ENCODE assay signal across 9 mouse cellular contexts in genomic region chr9:75624983-75625555, GRCm38 (mm10). TPM values are rescaled to one million over a fixed set of nuclear protein-coding genes. Genes with fewer than 3 reads are reported as not detected.
DNase-seq lines count a peak whose midpoint lies in the region; ATAC-seq and TF ChIP-seq lines count a peak whose summit lies in the region.
"Had no signal": no experiment of that assay in that cellular context is flagged by ENCODE, and none has a peak within 500 bp of the region (broad histone marks: within the 10 kb centered on the region; RNA-seq: fewer than 3 reads in every experiment).

No protein-coding gene starts in this region.

- DNase-seq in thymus, adult 2 months, result no peak
- DNase-seq in thymus, postnatal 14 days, result no peak
- no peak for DNase-seq in stomach, postnatal 0 days (ENCODE audit: low spot score)
- DNase-seq in layer of hippocampus, adult 9-11 months, result no peak
- DNase-seq in left cerebral cortex, adult 8-10 months (ENCODE audit: low spot score in 2 of 2), result no peak

- no peak for ATAC-seq in erythroblast, adult 5-6 weeks (replicated peaks; ENCODE audit: low FRiP score, poor library complexity, severe bottlenecking)
- peak; percentile 74 for ATAC-seq in limb, embryonic 13.5 days (ENCODE audit: low FRiP score, low read depth)
- ATAC-seq in stomach, postnatal 0 days (ENCODE audit: low FRiP score, low TSS enrichment), result peak; percentile 72

- TF ChIP-seq CTCF in thymus, adult 2 months (IDR thresholded peaks at IDR 0.05; ENCODE audit: borderline replicate concordance, control insufficient read depth, extremely low read depth, insufficient read depth, low read length, poor library complexity), result no peak
- no peak for TF ChIP-seq CTCF in stomach, postnatal 0 days (IDR thresholded peaks at IDR 0.05; ENCODE audit: low read depth)

- no peak for TF ChIP-seq EP300 in stomach, postnatal 0 days (optimal IDR thresholded peaks at IDR 0.05)

- H3K9me3 ChIP-seq in erythroblast, embryonic 14.5 days (ENCODE audit: control insufficient read depth, low read length), result no peaks in the 10 kb centered on the region; the same call in 1 of the 2 replicates
- H3K9me3 ChIP-seq in limb, embryonic 13.5 days, result no peaks in the 10 kb centered on the region
- no peaks in the 10 kb centered on the region for H3K9me3 ChIP-seq in stomach, postnatal 0 days (ENCODE audit: control insufficient read depth, low read length)

- H3K9ac ChIP-seq in limb, embryonic 13.5 days, result peak overlapping the region; percentile 92
- H3K9ac ChIP-seq in stomach, postnatal 0 days (ENCODE audit: low read length), result peak overlapping the region; percentile 92

- H3K27me3 ChIP-seq in erythroblast, embryonic 14.5 days (ENCODE audit: control insufficient read depth), result peaks cover 20% of the 10 kb centered on the region
- peaks cover 2% of the 10 kb centered on the region; the same call in 1 of the 2 replicates for H3K27me3 ChIP-seq in thymus, adult 2 months (ENCODE audit: control insufficient read depth, insufficient read depth, low read length)
- no peaks in the 10 kb centered on the region for H3K27me3 ChIP-seq in limb, embryonic 13.5 days
- H3K27me3 ChIP-seq in stomach, postnatal 0 days (ENCODE audit: control insufficient read depth, insufficient read depth, low read length), result no peaks in the 10 kb centered on the region

- H3K27ac ChIP-seq in thymus, adult 2 months (ENCODE audit: control insufficient read depth, insufficient read depth, low read length), result no peak overlapping the region
- peak overlapping the region; percentile 83 for H3K27ac ChIP-seq in limb, embryonic 13.5 days
- peak overlapping the region; percentile 86 for H3K27ac ChIP-seq in stomach, postnatal 0 days (replicated peaks)

- H3K36me3 ChIP-seq in erythroblast, embryonic 14.5 days (ENCODE audit: control insufficient read depth), result no peaks in the 10 kb centered on the region
- H3K36me3 ChIP-seq in thymus, adult 2 months (ENCODE audit: control insufficient read depth, insufficient read depth, low read length), result no peaks in the 10 kb centered on the region
- no peaks in the 10 kb centered on the region for H3K36me3 ChIP-seq in limb, embryonic 13.5 days
- no peaks in the 10 kb centered on the region for H3K36me3 ChIP-seq in stomach, postnatal 0 days (ENCODE audit: control insufficient read depth, insufficient read depth, low read length)

- peaks cover 3% of the 10 kb centered on the region for H3K4me1 ChIP-seq in erythroblast, embryonic 14.5 days (ENCODE audit: control insufficient read depth)
- no peaks in the 10 kb centered on the region for H3K4me1 ChIP-seq in thymus, adult 2 months (replicated peaks; ENCODE audit: control insufficient read depth, insufficient read depth, low read length)
- peaks cover 16% of the 10 kb centered on the region; the same call in 1 of the 2 replicates for H3K4me1 ChIP-seq in limb, embryonic 13.5 days
- H3K4me1 ChIP-seq in stomach, postnatal 0 days (replicated peaks; ENCODE audit: control insufficient read depth, insufficient read depth), result no peaks in the 10 kb centered on the region

- 25% methylated on average over 18 of the region's 18 CpGs for WGBS in thymus, adult 2 months
- WGBS in limb, embryonic 13.5 days, result 15% methylated on average over 18 of the region's 18 CpGs
- WGBS in stomach, postnatal 0 days, result 16% methylated on average over 18 of the region's 18 CpGs

- peak overlapping the region; percentile 55 for H3K4me3 ChIP-seq in erythroblast, embryonic 14.5 days (replicated peaks)
- H3K4me3 ChIP-seq in thymus, adult 2 months (ENCODE audit: control insufficient read depth, insufficient read depth, low read length), result peak overlapping the region; percentile 72
- peak overlapping the region; percentile 80 for H3K4me3 ChIP-seq in limb, embryonic 13.5 days
- H3K4me3 ChIP-seq in stomach, postnatal 0 days (ENCODE audit: low read depth, low read length), result peak overlapping the region; percentile 76

- TF ChIP-seq POLR2A in thymus, adult 2 months (IDR thresholded peaks at IDR 0.05; ENCODE audit: control insufficient read depth, extremely low read depth, insufficient read depth, low read length, poor library complexity), result no peak

- H3K4me2 ChIP-seq in limb, embryonic 13.5 days (replicated peaks), result peak overlapping the region; percentile 83
- peak overlapping the region; percentile 86 for H3K4me2 ChIP-seq in stomach, postnatal 0 days (replicated peaks; ENCODE audit: low read depth)

RNA-seq across cellular contexts. Expression of gene Lysmd2, which starts 0.5 kb away (rescaled TPM):
- not detected in 2 replicates for polyA plus RNA-seq in erythroblast, embryonic 14.5 days (2012)
- 2.9 TPM in 1 of 2 replicates, not detected in the other for total RNA-seq in erythroblast, adult 5-6 weeks (2015; ENCODE audit: low replicate concordance)
- 2.1 TPM in 1 of 2 replicates, not detected in the other for total RNA-seq in erythroblast, adult 5-6 weeks (2017; ENCODE audit: low replicate concordance)
- 13.6 and 16.4 TPM in 2 replicates for polyA plus RNA-seq in thymus, adult 2 months (2012; rRNA removed)
- 36.7 and 38.3 TPM in 2 replicates for polyA plus RNA-seq in limb, embryonic 13.5 days (2015; fragmentation: Nextera tagmentation; extraction: Ambion mirVana)
- 30.3 and 32.2 TPM in 2 replicates for polyA plus RNA-seq in stomach, postnatal 0 days (2015; fragmentation: Nextera tagmentation; extraction: Ambion mirVana)
- 10 to 100 TPM; 50.8 to 57.7 (median 55.5) TPM for total RNA-seq in left cerebral cortex, adult 8-10 months (2022)
- total RNA-seq: MEL had no signal

RNA-seq across cellular contexts. Expression of gene Tmod2, which starts 13.9 kb away (rescaled TPM):
- not detected in 2 replicates for polyA plus RNA-seq in erythroblast, embryonic 14.5 days (2012)
- not detected in 2 replicates for total RNA-seq in erythroblast, adult 5-6 weeks (2015; ENCODE audit: low replicate concordance)
- total RNA-seq in erythroblast, adult 5-6 weeks (2017; ENCODE audit: low replicate concordance), result not detected in 2 replicates
- polyA plus RNA-seq in thymus, adult 2 months (2012; rRNA removed), result 0.20 and 0.26 TPM in 2 replicates
- 26.5 and 27.7 TPM in 2 replicates for polyA plus RNA-seq in limb, embryonic 13.5 days (2015; fragmentation: Nextera tagmentation; extraction: Ambion mirVana)
- polyA plus RNA-seq in stomach, postnatal 0 days (2015; fragmentation: Nextera tagmentation; extraction: Ambion mirVana), result 11.3 and 11.9 TPM in 2 replicates
- total RNA-seq in left cerebral cortex, adult 8-10 months (2022), result 100 to 1,000 TPM; 327 to 364 (median 350) TPM
- total RNA-seq: MEL had no signal

RNA-seq across cellular contexts. Expression of gene Scg3, which starts 58.8 kb away (rescaled TPM):
- polyA plus RNA-seq in erythroblast, embryonic 14.5 days (2012), result not detected in 2 replicates
- total RNA-seq in erythroblast, adult 5-6 weeks (2015; ENCODE audit: low replicate concordance), result not detected in 2 replicates
- 0.84 TPM in 1 of 2 replicates, not detected in the other for total RNA-seq in erythroblast, adult 5-6 weeks (2017; ENCODE audit: low replicate concordance)
- polyA plus RNA-seq in thymus, adult 2 months (2012; rRNA removed), result 0.15 TPM in 2 replicates
- 0.57 and 0.84 TPM in 2 replicates for polyA plus RNA-seq in limb, embryonic 13.5 days (2015; fragmentation: Nextera tagmentation; extraction: Ambion mirVana)
- 5.1 and 5.6 TPM in 2 replicates for polyA plus RNA-seq in stomach, postnatal 0 days (2015; fragmentation: Nextera tagmentation; extraction: Ambion mirVana)
- 100 to 1,000 TPM; 280 to 302 (median 285) TPM for total RNA-seq in left cerebral cortex, adult 8-10 months (2022)
- total RNA-seq: MEL had no signal

Comparison
In these comparisons a context has a peak if more than half of its experiments do, and no peak if none do; other contexts are left out.
1. RNA of gene Lysmd2, which starts 0.5 kb away (polyA plus RNA-seq): 36.7 to 38.3 TPM in limb, embryonic 13.5 days, 30.3 to 32.2 TPM in stomach, postnatal 0 days and 13.6 to 16.4 TPM in thymus, adult 2 months; not detected in erythroblast, embryonic 14.5 days; every median in the first group is over 10 times any median in the second.
2. Peak in every context shown above with its lines, with median percentiles within 50 percentile points of each other: H3K4me3 ChIP-seq.